Mouse (Mus musculus) forebrain, embryonic 15.5 days (tissue): Measurements from ENCODE around the gene Rap2a. TPM values are rescaled to one million over a fixed set of nuclear protein-coding genes. Genes with fewer than 3 reads are reported as not detected.

Experiments used
- ATAC-seq: fragments of 200-750 bp; cut with Nextera tagmentation; replicated peaks from 2 replicates; pipeline ENCODE4 v1.8.0; 2017; ENCODE audit warnings: mild to moderate bottlenecking, moderate TSS enrichment, moderate library complexity
- H3K27ac ChIP-seq: fragments of 300-500 bp; sonication (generic); replicated peaks from 2 replicates; pipeline ENCODE4 v1.5.1; 2015; ENCODE audit warnings: mild to moderate bottlenecking, inconsistent platforms
- H3K27me3 ChIP-seq: fragments of 300-500 bp; sonication (generic); 2 replicates; pipeline ENCODE4 v1.6.1; 2015; ENCODE audit warnings: inconsistent platforms
- H3K36me3 ChIP-seq: fragments of 300-500 bp; sonication (generic); 2 replicates; pipeline ENCODE4 v1.6.1; 2015; ENCODE audit warnings: mild to moderate bottlenecking, inconsistent platforms
- H3K4me1 ChIP-seq: fragments of 300-500 bp; sonication (generic); 2 replicates; pipeline ENCODE4 v1.6.1; 2015; ENCODE audit warnings: inconsistent platforms
- H3K4me2 ChIP-seq: fragments of 300-500 bp; sonication (generic); replicated peaks from 2 replicates; pipeline ENCODE4 v1.6.1; 2015; ENCODE audit warnings: mild to moderate bottlenecking, inconsistent platforms
- H3K4me3 ChIP-seq: fragments of 300-500 bp; sonication (generic); 2 replicates; pipeline ENCODE4 v1.5.1; 2015; ENCODE audit warnings: mild to moderate bottlenecking, inconsistent platforms
- H3K9ac ChIP-seq: fragments of 300-500 bp; sonication (generic); replicated peaks from 2 replicates; pipeline ENCODE4 v1.6.1; 2015; ENCODE audit warnings: mild to moderate bottlenecking, inconsistent platforms
- H3K9me3 ChIP-seq: fragments of 300-500 bp; sonication (generic); 2 replicates; pipeline ENCODE4 v1.6.1; 2016; ENCODE audit warnings: inconsistent platforms
- WGBS: fragments of 180-500 bp; shearing (Covaris S2); methylation state at CpG from one replicate; pipeline ENCODE4 v1.1.7; 2015; ENCODE audit warnings: mixed read lengths; 5-methylcytosine and 5-hydroxymethylcytosine counted together
- polyA plus RNA-seq: library from polyadenylated mRNA; unstranded; fragments of >200 nt; fragmentation: Nextera tagmentation; extraction: Ambion mirVana; gene quantifications from 2 replicates; pipeline ENCODE4 v1.2.1, GENCODE M21; 2015

Rap2a gene
- polyA plus RNA-seq, 1 experiment from 2014 or later, result 27.4 TPM

- 83% methylated on average over 1 of the region's 1 CpGs for WGBS
- H3K4me2 ChIP-seq, result no peak overlapping the region
- no peaks in the 10 kb centered on the region for H3K36me3 ChIP-seq
- H3K4me3 ChIP-seq, result no peak overlapping the region
- no peak overlapping the region for H3K9ac ChIP-seq
- no peak for ATAC-seq
- H3K9me3 ChIP-seq, result no peaks in the 10 kb centered on the region
- H3K27ac ChIP-seq, result no peak overlapping the region
- no peaks in the 10 kb centered on the region for H3K4me1 ChIP-seq
- H3K27me3 ChIP-seq, result no peaks in the 10 kb centered on the region
These were observed 41.7 kb downstream of the Rap2a start for GRCm38 (mm10) chr14:120519921-120520320.

DNA sequence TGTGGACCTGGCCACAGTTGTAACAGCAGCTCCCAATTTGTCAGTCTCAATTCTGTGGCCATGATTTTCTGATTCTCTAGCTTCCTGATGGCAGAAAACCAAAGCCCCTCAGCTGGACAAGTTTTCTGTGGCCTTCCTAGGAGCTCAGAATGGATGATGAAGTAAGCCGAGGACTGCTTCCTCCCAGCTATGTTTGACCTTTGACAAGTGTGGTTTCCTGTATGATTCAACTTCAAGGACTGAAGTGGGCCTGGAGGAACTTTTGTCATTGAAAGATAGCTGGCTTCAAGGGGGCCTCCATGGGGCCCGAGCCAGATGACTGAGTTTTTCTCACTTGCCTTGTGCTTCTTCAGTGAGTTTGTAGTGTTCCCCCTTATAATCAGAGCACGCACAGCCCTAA lies 42.6 kb downstream of the Rap2a start:
- 85% methylated on average over 3 of the region's 3 CpGs for WGBS
- Histone ChIP-seq H3K9ac (no peak overlapping the region), H3K27ac (no peak overlapping the region), H3K4me3 (no peak overlapping the region), H3K36me3 (no peaks in the 10 kb centered on the region), H3K4me2 (no peak overlapping the region), H3K27me3 (no peaks in the 10 kb centered on the region), H3K4me1 (no peaks in the 10 kb centered on the region), H3K9me3 (no peaks in the 10 kb centered on the region)
- no peak for ATAC-seq

GRCm38 (mm10) chr14:120523296-120523695 lies 45.1 kb downstream of the Rap2a start:
- H3K4me2 ChIP-seq, result no peak overlapping the region
- ATAC-seq, result no peak
- no peaks in the 10 kb centered on the region for H3K4me1 ChIP-seq
- no peak overlapping the region for H3K27ac ChIP-seq
- H3K9ac ChIP-seq, result no peak overlapping the region
- no peak overlapping the region for H3K4me3 ChIP-seq
- no peaks in the 10 kb centered on the region for H3K27me3 ChIP-seq
- H3K36me3 ChIP-seq, result no peaks in the 10 kb centered on the region
- 94% methylated on average over 5 of the region's 5 CpGs for WGBS
- no peaks in the 10 kb centered on the region for H3K9me3 ChIP-seq

GRCm38 (mm10) chr14:120525644-120526043 lies 47.4 kb downstream of the Rap2a start:
- no peak overlapping the region for H3K4me3 ChIP-seq
- 88% methylated on average over 2 of the region's 2 CpGs for WGBS
- H3K36me3 ChIP-seq, result no peaks in the 10 kb centered on the region
- H3K27ac ChIP-seq, result no peak overlapping the region
- ATAC-seq, result no peak
- H3K4me2 ChIP-seq, result no peak overlapping the region
- H3K4me1 ChIP-seq, result no peaks in the 10 kb centered on the region
- no peak overlapping the region for H3K9ac ChIP-seq
- no peaks in the 10 kb centered on the region for H3K27me3 ChIP-seq
- H3K9me3 ChIP-seq, result no peaks in the 10 kb centered on the region

DNA sequence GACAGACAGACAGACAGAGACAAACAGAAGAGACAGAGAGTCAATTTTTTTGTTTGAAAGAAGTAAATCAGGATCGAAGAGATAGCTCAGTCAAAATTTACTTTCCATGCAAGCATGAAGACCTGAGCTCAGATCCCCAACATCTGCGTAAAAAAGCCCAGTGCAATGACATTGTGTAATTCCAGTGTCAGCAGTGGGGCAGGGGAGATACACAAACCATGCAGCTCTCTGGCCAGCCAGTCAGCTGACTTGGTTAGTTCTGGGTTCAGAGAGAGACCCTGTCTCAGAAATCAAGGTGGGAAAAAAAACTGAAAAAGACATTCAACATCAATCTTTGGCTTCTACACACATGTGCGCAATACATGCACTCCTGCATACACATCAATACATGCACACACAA lies 55.1 kb downstream of the Rap2a start:
- H3K9ac ChIP-seq, result no peak overlapping the region
- no peak overlapping the region for H3K4me3 ChIP-seq
- H3K27me3 ChIP-seq, result no peaks in the 10 kb centered on the region
- no peaks in the 10 kb centered on the region for H3K9me3 ChIP-seq
- H3K4me2 ChIP-seq, result no peak overlapping the region
- no peaks in the 10 kb centered on the region for H3K4me1 ChIP-seq
- no peak overlapping the region for H3K27ac ChIP-seq
- H3K36me3 ChIP-seq, result no peaks in the 10 kb centered on the region
- no peak for ATAC-seq
- over 99% methylated on average over 3 of the region's 3 CpGs for WGBS

- Histone ChIP-seq H3K27ac (no peak overlapping the region), H3K4me2 (no peak overlapping the region), H3K9ac (no peak overlapping the region), H3K27me3 (no peaks in the 10 kb centered on the region), H3K36me3 (no peaks in the 10 kb centered on the region), H3K4me1 (no peaks in the 10 kb centered on the region), H3K4me3 (no peak overlapping the region), H3K9me3 (no peaks in the 10 kb centered on the region)
- WGBS, result 61% methylated on average over 3 of the region's 3 CpGs
- no peak for ATAC-seq
These were observed 56.6 kb downstream of the Rap2a start for GRCm38 (mm10) chr14:120534841-120535271.

DNA sequence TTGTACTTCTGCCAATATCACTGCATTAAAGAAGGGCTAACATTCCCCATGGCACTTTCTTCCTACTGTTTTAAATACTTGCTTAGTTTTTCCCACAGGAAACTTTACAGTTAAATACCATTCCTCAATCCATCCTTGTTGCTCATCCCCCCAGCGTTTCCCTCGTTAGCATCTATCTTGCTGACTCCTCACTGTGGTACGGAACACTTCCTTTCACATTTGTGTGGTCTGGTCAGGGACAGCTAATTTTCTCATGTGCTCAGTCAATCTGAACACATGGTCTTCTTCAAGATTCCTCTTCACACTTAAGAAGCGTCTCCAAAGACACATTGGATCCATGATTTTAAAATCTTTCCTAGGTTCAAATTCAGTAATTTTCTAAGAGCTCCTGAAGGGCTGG lies 57.2 kb downstream of the Rap2a start:
- no peak overlapping the region for H3K4me2 ChIP-seq
- ATAC-seq, result no peak
- WGBS, result 71% methylated on average over 4 of the region's 4 CpGs

GRCm38 (mm10) chr14:120535924-120536323 lies 57.7 kb downstream of the Rap2a start:
- WGBS, result 92% methylated on average over 3 of the region's 3 CpGs
- Histone ChIP-seq H3K27ac (no peak overlapping the region), H3K4me1 (no peaks in the 10 kb centered on the region), H3K9ac (no peak overlapping the region), H3K9me3 (no peaks in the 10 kb centered on the region), H3K4me3 (no peak overlapping the region), H3K36me3 (no peaks in the 10 kb centered on the region), H3K27me3 (no peaks in the 10 kb centered on the region), H3K4me2 (no peak overlapping the region)
- no peak for ATAC-seq

More for the DNA sequence above, 57.2 kb downstream of the Rap2a start:
- Histone ChIP-seq H3K27me3 (no peaks in the 10 kb centered on the region), H3K9me3 (no peaks in the 10 kb centered on the region), H3K27ac (no peak overlapping the region), H3K4me1 (no peaks in the 10 kb centered on the region), H3K4me3 (no peak overlapping the region), H3K9ac (no peak overlapping the region), H3K36me3 (no peaks in the 10 kb centered on the region)

- no peaks in the 10 kb centered on the region for H3K4me1 ChIP-seq
- H3K36me3 ChIP-seq, result no peaks in the 10 kb centered on the region
- H3K9me3 ChIP-seq, result no peaks in the 10 kb centered on the region
- no peak for ATAC-seq
- H3K27me3 ChIP-seq, result no peaks in the 10 kb centered on the region
- no peak overlapping the region for H3K27ac ChIP-seq
- no peak overlapping the region for H3K4me2 ChIP-seq
- no peak overlapping the region for H3K9ac ChIP-seq
- no peak overlapping the region for H3K4me3 ChIP-seq
- WGBS, result 75% methylated on average over 2 of the region's 2 CpGs
These were observed 60.9 kb downstream of the Rap2a start for GRCm38 (mm10) chr14:120539128-120539527.

DNA sequence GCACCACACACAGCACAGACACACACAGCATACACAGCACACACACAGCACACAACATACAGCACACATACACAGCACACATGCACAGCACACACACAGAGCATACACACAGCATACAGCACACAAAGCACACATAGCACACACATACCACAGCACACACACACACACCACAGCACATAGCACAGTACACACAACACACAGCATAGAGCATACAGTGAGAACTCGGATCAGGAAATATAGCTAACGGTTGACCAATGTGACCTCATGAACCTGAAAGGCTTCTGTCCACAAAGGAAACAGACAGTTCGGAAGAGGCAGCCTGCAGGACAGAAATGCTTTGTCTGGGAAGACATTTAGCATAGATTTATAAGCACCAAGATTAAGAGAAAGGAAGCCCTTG lies 61.4 kb downstream of the Rap2a start:
- Histone ChIP-seq H3K36me3 (no peaks in the 10 kb centered on the region), H3K9ac (no peak overlapping the region), H3K27ac (no peak overlapping the region), H3K4me3 (no peak overlapping the region), H3K9me3 (no peaks in the 10 kb centered on the region), H3K4me2 (no peak overlapping the region), H3K27me3 (no peaks in the 10 kb centered on the region), H3K4me1 (no peaks in the 10 kb centered on the region)
- no peak; the same call in 1 of the 2 replicates for ATAC-seq
- WGBS, result 78% methylated on average over 3 of the region's 3 CpGs

GRCm38 (mm10) chr14:120542445-120542844 lies 64.2 kb downstream of the Rap2a start:
- no peaks in the 10 kb centered on the region for H3K9me3 ChIP-seq
- no peak for ATAC-seq
- H3K4me2 ChIP-seq, result no peak overlapping the region
- H3K4me3 ChIP-seq, result no peak overlapping the region
- no peak overlapping the region for H3K9ac ChIP-seq
- H3K36me3 ChIP-seq, result no peaks in the 10 kb centered on the region
- no peaks in the 10 kb centered on the region for H3K27me3 ChIP-seq
- WGBS, result 55% methylated on average over 8 of the region's 8 CpGs
- H3K4me1 ChIP-seq, result no peaks in the 10 kb centered on the region
- H3K27ac ChIP-seq, result no peak overlapping the region

DNA sequence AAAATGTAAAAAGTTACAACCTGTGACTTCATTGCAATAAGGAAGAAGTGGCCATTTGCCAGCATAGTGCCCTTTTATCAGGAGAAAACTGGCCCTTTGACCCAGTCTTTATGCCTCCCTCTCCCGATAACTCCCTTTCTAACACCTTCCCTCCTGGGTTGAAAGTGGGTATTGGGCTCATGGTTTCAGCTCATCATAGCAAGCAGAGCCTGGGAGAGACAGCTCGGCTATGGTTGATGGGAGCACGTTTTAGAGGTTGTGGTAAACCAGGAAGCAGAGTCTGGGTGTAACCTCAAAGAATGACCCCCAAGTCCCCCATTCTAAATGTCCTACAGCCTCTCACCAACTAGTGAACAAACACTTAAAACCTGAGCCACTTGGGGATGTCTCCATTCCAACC lies 64.7 kb downstream of the Rap2a start:
- Histone ChIP-seq H3K4me2 (no peak overlapping the region), H3K9me3 (no peaks in the 10 kb centered on the region), H3K9ac (no peak overlapping the region), H3K4me3 (no peak overlapping the region), H3K27ac (no peak overlapping the region), H3K27me3 (no peaks in the 10 kb centered on the region), H3K4me1 (no peaks in the 10 kb centered on the region), H3K36me3 (no peaks in the 10 kb centered on the region)
- no peak for ATAC-seq
- WGBS, result 91% methylated on average over 3 of the region's 3 CpGs

GRCm38 (mm10) chr14:120543846-120544245 lies 65.6 kb downstream of the Rap2a start:
- no peaks in the 10 kb centered on the region for H3K27me3 ChIP-seq
- no peaks in the 10 kb centered on the region for H3K9me3 ChIP-seq
- H3K9ac ChIP-seq, result no peak overlapping the region
- no peaks in the 10 kb centered on the region for H3K36me3 ChIP-seq
- no peaks in the 10 kb centered on the region for H3K4me1 ChIP-seq
- H3K27ac ChIP-seq, result no peak overlapping the region
- no peak overlapping the region for H3K4me3 ChIP-seq
- 90% methylated on average over 6 of the region's 6 CpGs for WGBS
- no peak overlapping the region for H3K4me2 ChIP-seq
- no peak for ATAC-seq
